Mouse (Mus musculus): ENCODE measurements around the gene Olfr686.

DNA sequence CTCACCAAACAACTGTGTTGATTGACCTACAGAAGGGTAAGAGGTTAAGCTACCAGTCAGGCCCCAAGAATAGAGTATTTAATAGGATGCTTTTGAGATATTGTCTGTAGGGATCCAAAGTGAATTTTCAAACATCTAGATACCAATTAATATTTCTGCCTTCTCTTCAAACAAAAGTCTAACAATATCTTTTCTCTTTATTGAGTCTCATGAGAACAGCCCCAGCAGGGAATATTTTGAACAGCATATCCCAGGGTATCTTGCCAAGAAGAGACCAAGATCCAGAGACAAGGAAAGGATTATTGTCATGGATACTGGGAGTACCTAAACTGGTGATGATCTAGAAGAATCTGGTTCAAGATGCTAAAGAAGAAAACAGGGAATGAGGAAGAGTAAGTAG, at the start of gene Olfr686:
- TF ChIP-seq CTCF (IDR thresholded peaks at IDR 0.05; ENCODE audit: low read depth, low read length) (no peak), POLR2A (IDR thresholded peaks at IDR 0.05; ENCODE audit: insufficient read depth, low read length) (no peak), EP300 (IDR thresholded peaks at IDR 0.05; ENCODE audit: insufficient read depth, low read depth, low read length) (no peak)
